Mouse (Mus musculus): Measurements from ENCODE around the gene Syne4. TPM values are rescaled to one million over a fixed set of nuclear protein-coding genes. Genes with fewer than 3 reads are reported as not detected.
A peak's percentile ranks its signal among the peaks of the same experiment; 100 is the strongest.

Gene Syne4
- total RNA-seq, 1 experiment: 14.5 TPM

GRCm38 (mm10) chr7:30279536-30279935 lies 35.1 kb upstream of the Syne4 start:
- Histone ChIP-seq H3K9me3 (ENCODE audit: control insufficient read depth, insufficient read depth, low read depth, low read length) (no peaks in the 10 kb centered on the region), H3K36me3 (ENCODE audit: control insufficient read depth, insufficient read depth, low read length, poor library complexity, severe bottlenecking) (peaks cover 4% of the 10 kb centered on the region), H3K27ac (ENCODE audit: insufficient read depth, low read depth, low read length, poor library complexity, severe bottlenecking) (no peak overlapping the region; the same call in 1 of the 2 replicates), H3K4me1 (ENCODE audit: control insufficient read depth in 2 of 2, insufficient read depth in 2 of 2, low read length in 2 of 2, poor library complexity in 1 of 2) (peaks cover 2 to 6% of the 10 kb centered on the region in 2 experiments; a peak in 2 of 4 replicates), H3K9ac (ENCODE audit: insufficient read depth, low read depth, low read length, poor library complexity, severe bottlenecking) (no peak overlapping the region), H3K4me3 (ENCODE audit: insufficient read depth in 1 of 2, low read depth in 1 of 2, low read length in 2 of 2, poor library complexity in 1 of 2, severe bottlenecking in 1 of 2) (peak overlapping the region; percentile 82 to 86)
- DNase-seq (ENCODE audit: low read depth, low spot score): peak; percentile 86
- in situ Hi-C loops (cut with MboI; ENCODE audit: low sequenced_read_pairs in 2 of 2, unreplicated experiment in 2 of 2): no loop called here
- TF ChIP-seq ZC3H11A (IDR thresholded peaks at IDR 0.05; ENCODE audit: borderline replicate concordance, low read depth, low read length): no peak
- no peak for TF ChIP-seq CHD2 (IDR thresholded peaks at IDR 0.05; ENCODE audit: low read depth, low read length)
- no peak for TF ChIP-seq HCFC1 (IDR thresholded peaks at IDR 0.05; ENCODE audit: borderline replicate concordance, insufficient read depth, low read length)

GRCm38 (mm10) chr7:30279951-30280669 lies 34.5 kb upstream of the Syne4 start, which contains the start of the genes Thap8 and Wdr62:
TSS of gene Thap8 (plus strand) at chr7:30280094.
TSS of gene Wdr62 (minus strand) at chr7:30280419.
- TF ChIP-seq ZC3H11A (IDR thresholded peaks at IDR 0.05; ENCODE audit: borderline replicate concordance, low read depth, low read length) (no peak), MAFK (IDR thresholded peaks at IDR 0.05; ENCODE audit: insufficient read depth, low read depth, low read length) (no peak), ZNF384 (IDR thresholded peaks at IDR 0.05; ENCODE audit: low read depth, low read length) (no peak), HCFC1 (IDR thresholded peaks at IDR 0.05; ENCODE audit: borderline replicate concordance, insufficient read depth, low read length) (no peak; the same call in 1 of the 2 replicates), CHD2 (IDR thresholded peaks at IDR 0.05; ENCODE audit: low read depth, low read length) (peak; percentile 85)
- peak; percentile 96 for DNase-seq (ENCODE audit: low read depth, low spot score)

GRCm38 (mm10) chr7:30280670-30281138 lies 33.9 kb upstream of the Syne4 start:
- H3K4me1 ChIP-seq (ENCODE audit: control insufficient read depth in 2 of 2, insufficient read depth in 2 of 2, low read length in 2 of 2, poor library complexity in 1 of 2): peaks cover 2 to 6% of the 10 kb centered on the region in 2 experiments; a peak in 2 of 4 replicates
- H3K9ac ChIP-seq (ENCODE audit: insufficient read depth, low read depth, low read length, poor library complexity, severe bottlenecking): peak overlapping the region; percentile 76
- DNase-seq (ENCODE audit: low read depth, low spot score): peak; percentile 91
- H3K27ac ChIP-seq (ENCODE audit: insufficient read depth, low read depth, low read length, poor library complexity, severe bottlenecking): peak overlapping the region; percentile 97
- peaks cover 4% of the 10 kb centered on the region for H3K36me3 ChIP-seq (ENCODE audit: control insufficient read depth, insufficient read depth, low read length, poor library complexity, severe bottlenecking)
- peak; percentile 97 for TF ChIP-seq MAFK (IDR thresholded peaks at IDR 0.05; ENCODE audit: insufficient read depth, low read depth, low read length)
- TF ChIP-seq CHD2 (IDR thresholded peaks at IDR 0.05; ENCODE audit: low read depth, low read length): no peak
- TF ChIP-seq HCFC1 (IDR thresholded peaks at IDR 0.05; ENCODE audit: borderline replicate concordance, insufficient read depth, low read length): peak; percentile 11; the same call in 1 of the 2 replicates
- H3K4me3 ChIP-seq (ENCODE audit: insufficient read depth in 1 of 2, low read depth in 1 of 2, low read length in 2 of 2, poor library complexity in 1 of 2, severe bottlenecking in 1 of 2): peak overlapping the region; percentile 78 to 82
- no peaks in the 10 kb centered on the region for H3K9me3 ChIP-seq (ENCODE audit: control insufficient read depth, insufficient read depth, low read depth, low read length)
- in situ Hi-C loops (cut with MboI; ENCODE audit: low sequenced_read_pairs in 2 of 2, unreplicated experiment in 2 of 2): no loop called here

More at GRCm38 (mm10) chr7:30279951-30280669, 34.5 kb upstream of the Syne4 start, which contains the start of the genes Thap8 and Wdr62:
- Histone ChIP-seq H3K9ac (ENCODE audit: insufficient read depth, low read depth, low read length, poor library complexity, severe bottlenecking) (peak within 1 kb of the TSS; percentile 87), H3K36me3 (ENCODE audit: control insufficient read depth, insufficient read depth, low read length, poor library complexity, severe bottlenecking) (peaks cover 4% of the 10 kb centered on the region), H3K4me1 (ENCODE audit: control insufficient read depth in 2 of 2, insufficient read depth in 2 of 2, low read length in 2 of 2, poor library complexity in 1 of 2) (peaks cover 2 to 6% of the 10 kb centered on the region in 2 experiments; a peak in 2 of 4 replicates), H3K9me3 (ENCODE audit: control insufficient read depth, insufficient read depth, low read depth, low read length) (no peaks in the 10 kb centered on the region), H3K4me3 (ENCODE audit: insufficient read depth in 1 of 2, low read depth in 1 of 2, low read length in 2 of 2, poor library complexity in 1 of 2, severe bottlenecking in 1 of 2) (peak within 1 kb of the TSS; percentile 82 to 86), H3K27ac (ENCODE audit: insufficient read depth, low read depth, low read length, poor library complexity, severe bottlenecking) (peak within 1 kb of the TSS; percentile 97)
- in situ Hi-C loops (cut with MboI; ENCODE audit: low sequenced_read_pairs in 2 of 2, unreplicated experiment in 2 of 2): no loop called here

- no peak overlapping the region; the same call in 1 of the 2 replicates for H3K27ac ChIP-seq (ENCODE audit: insufficient read depth, low read depth, low read length, poor library complexity, severe bottlenecking)
- peaks cover 4% of the 10 kb centered on the region for H3K36me3 ChIP-seq (ENCODE audit: control insufficient read depth, insufficient read depth, low read length, poor library complexity, severe bottlenecking)
- no peak for DNase-seq (ENCODE audit: low read depth, low spot score)
- no peak overlapping the region for H3K9ac ChIP-seq (ENCODE audit: insufficient read depth, low read depth, low read length, poor library complexity, severe bottlenecking)
- in situ Hi-C loops (cut with MboI; ENCODE audit: low sequenced_read_pairs in 2 of 2, unreplicated experiment in 2 of 2): no loop called here
- peaks cover 2 to 6% of the 10 kb centered on the region in 2 experiments; a peak in 2 of 4 replicates for H3K4me1 ChIP-seq (ENCODE audit: control insufficient read depth in 2 of 2, insufficient read depth in 2 of 2, low read length in 2 of 2, poor library complexity in 1 of 2)
- TF ChIP-seq HCFC1 (IDR thresholded peaks at IDR 0.05; ENCODE audit: borderline replicate concordance, insufficient read depth, low read length): no peak
- TF ChIP-seq MAFK (IDR thresholded peaks at IDR 0.05; ENCODE audit: insufficient read depth, low read depth, low read length): no peak
- TF ChIP-seq CHD2 (IDR thresholded peaks at IDR 0.05; ENCODE audit: low read depth, low read length): no peak
- TF ChIP-seq ZNF384 (IDR thresholded peaks at IDR 0.05; ENCODE audit: low read depth, low read length): no peak
- no peak for TF ChIP-seq ZC3H11A (IDR thresholded peaks at IDR 0.05; ENCODE audit: borderline replicate concordance, low read depth, low read length)
- H3K9me3 ChIP-seq (ENCODE audit: control insufficient read depth, insufficient read depth, low read depth, low read length): no peaks in the 10 kb centered on the region
- H3K4me3 ChIP-seq (ENCODE audit: insufficient read depth in 1 of 2, low read depth in 1 of 2, low read length in 2 of 2, poor library complexity in 1 of 2, severe bottlenecking in 1 of 2): peak overlapping the region in 1 of 2 experiments; percentile 82; a peak in 1 of 4 replicates
These were observed 33.1 kb upstream of the Syne4 start for GRCm38 (mm10) chr7:30281522-30281921.

All from ES-E14 (cell line).